Mouse (Mus musculus): Measurements from ENCODE around the gene D130043K22Rik.

DNA sequence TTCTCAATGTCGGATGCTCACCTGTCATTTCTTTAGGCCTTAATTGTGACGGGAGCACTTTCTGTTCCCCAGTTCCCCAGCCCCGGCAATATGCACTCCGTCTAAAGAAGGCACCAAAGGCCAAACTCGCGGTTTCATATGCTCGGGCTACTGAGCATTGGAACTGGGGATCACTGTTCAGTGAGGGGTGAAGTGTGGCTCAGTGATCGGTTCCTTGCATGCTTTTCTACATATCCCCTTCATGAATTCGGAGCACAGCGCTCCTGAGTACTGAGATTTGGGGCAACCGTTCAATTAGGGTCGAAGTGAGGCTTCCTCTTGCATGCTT lies 92.9 kb downstream of the D130043K22Rik start:
- TF ChIP-seq CTCF (IDR thresholded peaks at IDR 0.05; ENCODE audit: control insufficient read depth, insufficient read depth, low read length) (no peak), POLR2A (IDR thresholded peaks at IDR 0.05; ENCODE audit: borderline replicate concordance, control insufficient read depth, low read depth, low read length) (no peak)
